Mouse (Mus musculus): ENCODE data around the gene Limk2. TPM values are rescaled to one million over a fixed set of nuclear protein-coding genes. Genes with fewer than 3 reads are reported as not detected.

The Limk2 gene
- total RNA-seq, 1 experiment = 80.5 TPM

- H3K4me1 ChIP-seq (ENCODE audit: control insufficient read depth in 2 of 2, insufficient read depth in 2 of 2, low read length in 2 of 2, poor library complexity in 1 of 2) = peaks cover 6 to 18% of the 10 kb centered on the region in 2 experiments
- in situ Hi-C loops (cut with MboI; ENCODE audit: low sequenced_read_pairs in 2 of 2, unreplicated experiment in 2 of 2) = no loop called here
- 0 out of 4 replicates have a peak overlapping the region, but pooled peaks of 1 of the 2 experiments have one; percentile 5 for H3K4me3 ChIP-seq (ENCODE audit: insufficient read depth in 1 of 2, low read depth in 1 of 2, low read length in 2 of 2, poor library complexity in 1 of 2, severe bottlenecking in 1 of 2)
- peak overlapping the region; percentile 64; the same call in 1 of the 2 replicates for H3K9ac ChIP-seq (ENCODE audit: insufficient read depth, low read depth, low read length, poor library complexity, severe bottlenecking)
- TF ChIP-seq ZC3H11A (IDR thresholded peaks at IDR 0.05; ENCODE audit: borderline replicate concordance, low read depth, low read length) (0 out of 2 replicates have a peak, but pooled peaks have one; percentile 25), HCFC1 (IDR thresholded peaks at IDR 0.05; ENCODE audit: borderline replicate concordance, insufficient read depth, low read length) (no peak), CHD2 (IDR thresholded peaks at IDR 0.05; ENCODE audit: low read depth, low read length) (no peak), MAFK (IDR thresholded peaks at IDR 0.05; ENCODE audit: insufficient read depth, low read depth, low read length) (no peak), ZNF384 (IDR thresholded peaks at IDR 0.05; ENCODE audit: low read depth, low read length) (no peak)
- H3K27ac ChIP-seq (ENCODE audit: insufficient read depth, low read depth, low read length, poor library complexity, severe bottlenecking) = peak overlapping the region; percentile 73
- peak; percentile 92 for DNase-seq (ENCODE audit: low read depth, low spot score)
- H3K36me3 ChIP-seq (ENCODE audit: control insufficient read depth, insufficient read depth, low read length, poor library complexity, severe bottlenecking) = peaks cover 55% of the 10 kb centered on the region
- no peaks in the 10 kb centered on the region for H3K9me3 ChIP-seq (ENCODE audit: control insufficient read depth, insufficient read depth, low read depth, low read length)
Observed at GRCm38 (mm10) chr11:3347091-3347834, 61.7 kb downstream of the Limk2 start.

- in situ Hi-C loops (cut with MboI; ENCODE audit: low sequenced_read_pairs in 2 of 2, unreplicated experiment in 2 of 2) = no loop called here
- TF ChIP-seq CHD2 (IDR thresholded peaks at IDR 0.05; ENCODE audit: low read depth, low read length) = no peak
- TF ChIP-seq MAFK (IDR thresholded peaks at IDR 0.05; ENCODE audit: insufficient read depth, low read depth, low read length) = no peak
- no peak for TF ChIP-seq ZC3H11A (IDR thresholded peaks at IDR 0.05; ENCODE audit: borderline replicate concordance, low read depth, low read length)
- no peak for TF ChIP-seq ZNF384 (IDR thresholded peaks at IDR 0.05; ENCODE audit: low read depth, low read length)
- no peak for TF ChIP-seq HCFC1 (IDR thresholded peaks at IDR 0.05; ENCODE audit: borderline replicate concordance, insufficient read depth, low read length)
Observed at GRCm38 (mm10) chr11:3346351-3346750, 62.6 kb downstream of the Limk2 start.

GRCm38 (mm10) chr11:3344916-3345315 lies 64.1 kb downstream of the Limk2 start:
- Histone ChIP-seq H3K9me3 (ENCODE audit: control insufficient read depth, insufficient read depth, low read depth, low read length) (no peaks in the 10 kb centered on the region), H3K36me3 (ENCODE audit: control insufficient read depth, insufficient read depth, low read length, poor library complexity, severe bottlenecking) (peaks cover 43% of the 10 kb centered on the region), H3K9ac (ENCODE audit: insufficient read depth, low read depth, low read length, poor library complexity, severe bottlenecking) (no peak overlapping the region), H3K4me3 (ENCODE audit: insufficient read depth in 1 of 2, low read depth in 1 of 2, low read length in 2 of 2, poor library complexity in 1 of 2, severe bottlenecking in 1 of 2) (no peak overlapping the region), H3K4me1 (ENCODE audit: control insufficient read depth in 2 of 2, insufficient read depth in 2 of 2, low read length in 2 of 2, poor library complexity in 1 of 2) (peaks cover 6 to 15% of the 10 kb centered on the region in 2 experiments), H3K27ac (ENCODE audit: insufficient read depth, low read depth, low read length, poor library complexity, severe bottlenecking) (no peak overlapping the region)
- in situ Hi-C loops (cut with MboI; ENCODE audit: low sequenced_read_pairs in 2 of 2, unreplicated experiment in 2 of 2) = no loop called here
- DNase-seq (ENCODE audit: low read depth, low spot score) = no peak
- TF ChIP-seq CHD2 (IDR thresholded peaks at IDR 0.05; ENCODE audit: low read depth, low read length) (no peak), HCFC1 (IDR thresholded peaks at IDR 0.05; ENCODE audit: borderline replicate concordance, insufficient read depth, low read length) (no peak), MAFK (IDR thresholded peaks at IDR 0.05; ENCODE audit: insufficient read depth, low read depth, low read length) (no peak), ZC3H11A (IDR thresholded peaks at IDR 0.05; ENCODE audit: borderline replicate concordance, low read depth, low read length) (no peak), ZNF384 (IDR thresholded peaks at IDR 0.05; ENCODE audit: low read depth, low read length) (no peak)

More at GRCm38 (mm10) chr11:3346351-3346750, 62.6 kb downstream of the Limk2 start:
- Histone ChIP-seq H3K9me3 (ENCODE audit: control insufficient read depth, insufficient read depth, low read depth, low read length) (no peaks in the 10 kb centered on the region), H3K4me1 (ENCODE audit: control insufficient read depth in 2 of 2, insufficient read depth in 2 of 2, low read length in 2 of 2, poor library complexity in 1 of 2) (peaks cover 6 to 18% of the 10 kb centered on the region in 2 experiments), H3K36me3 (ENCODE audit: control insufficient read depth, insufficient read depth, low read length, poor library complexity, severe bottlenecking) (peaks cover 52% of the 10 kb centered on the region), H3K27ac (ENCODE audit: insufficient read depth, low read depth, low read length, poor library complexity, severe bottlenecking) (no peak overlapping the region), H3K4me3 (ENCODE audit: insufficient read depth in 1 of 2, low read depth in 1 of 2, low read length in 2 of 2, poor library complexity in 1 of 2, severe bottlenecking in 1 of 2) (no peak overlapping the region), H3K9ac (ENCODE audit: insufficient read depth, low read depth, low read length, poor library complexity, severe bottlenecking) (no peak overlapping the region)
- no peak for DNase-seq (ENCODE audit: low read depth, low spot score)

GRCm38 (mm10) chr11:3341476-3341875 lies 67.5 kb downstream of the Limk2 start:
- no peak for TF ChIP-seq MAFK (IDR thresholded peaks at IDR 0.05; ENCODE audit: insufficient read depth, low read depth, low read length)
- no peak for TF ChIP-seq HCFC1 (IDR thresholded peaks at IDR 0.05; ENCODE audit: borderline replicate concordance, insufficient read depth, low read length)
- no peak for TF ChIP-seq ZNF384 (IDR thresholded peaks at IDR 0.05; ENCODE audit: low read depth, low read length)
- no peak for TF ChIP-seq CHD2 (IDR thresholded peaks at IDR 0.05; ENCODE audit: low read depth, low read length)
- TF ChIP-seq ZC3H11A (IDR thresholded peaks at IDR 0.05; ENCODE audit: borderline replicate concordance, low read depth, low read length) = no peak
- DNase-seq (ENCODE audit: low read depth, low spot score) = no peak
- in situ Hi-C loops (cut with MboI; ENCODE audit: low sequenced_read_pairs in 2 of 2, unreplicated experiment in 2 of 2) = no loop called here
- H3K36me3 ChIP-seq (ENCODE audit: control insufficient read depth, insufficient read depth, low read length, poor library complexity, severe bottlenecking) = peaks cover 35% of the 10 kb centered on the region
- H3K9me3 ChIP-seq (ENCODE audit: control insufficient read depth, insufficient read depth, low read depth, low read length) = no peaks in the 10 kb centered on the region
- peaks cover 2 to 12% of the 10 kb centered on the region in 2 experiments; a peak in 2 of 4 replicates for H3K4me1 ChIP-seq (ENCODE audit: control insufficient read depth in 2 of 2, insufficient read depth in 2 of 2, low read length in 2 of 2, poor library complexity in 1 of 2)
- H3K27ac ChIP-seq (ENCODE audit: insufficient read depth, low read depth, low read length, poor library complexity, severe bottlenecking) = no peak overlapping the region
- H3K9ac ChIP-seq (ENCODE audit: insufficient read depth, low read depth, low read length, poor library complexity, severe bottlenecking) = no peak overlapping the region
- no peak overlapping the region for H3K4me3 ChIP-seq (ENCODE audit: insufficient read depth in 1 of 2, low read depth in 1 of 2, low read length in 2 of 2, poor library complexity in 1 of 2, severe bottlenecking in 1 of 2)
